27 mouse cellular contexts compared by ENCODE assay signal in the genomic region with DNA sequence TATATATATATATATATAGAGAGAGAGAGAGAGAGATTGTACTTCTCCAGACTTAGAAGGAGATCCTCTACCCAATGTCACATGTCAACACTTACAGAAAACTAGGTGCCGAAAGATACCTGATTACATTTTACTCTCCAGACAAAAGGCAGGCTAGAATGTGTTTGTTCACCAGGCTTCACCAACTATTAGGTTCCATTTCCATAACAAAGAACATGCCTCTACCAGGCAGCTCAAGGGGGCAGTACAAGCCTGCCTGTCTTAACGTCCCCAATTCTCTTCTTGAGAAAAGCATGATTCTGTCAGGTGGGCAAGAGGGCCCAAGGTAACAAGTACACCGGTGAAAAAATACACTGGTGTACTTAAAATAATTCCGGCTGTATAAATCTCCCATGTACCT.
"Had no signal": no experiment of that assay in that cellular context is flagged by ENCODE, and none has a peak within 500 bp of the region (broad histone marks: within the 10 kb centered on the region; RNA-seq: fewer than 3 reads in every experiment).

No protein-coding gene starts in this region.

- H3K4me1 ChIP-seq: hindbrain, embryonic 10.5 days; hindbrain, embryonic 12.5 days; intestine, embryonic 15.5 days; limb, embryonic 10.5 days; limb, embryonic 12.5 days; liver, embryonic 13.5 days had no signal

- H3K36me3 ChIP-seq: heart, embryonic 12.5 days; hindbrain, embryonic 10.5 days; hindbrain, embryonic 12.5 days; intestine, embryonic 15.5 days; limb, embryonic 10.5 days; limb, embryonic 12.5 days; liver, embryonic 13.5 days; liver, embryonic 15.5 days had no signal

- H3K9ac ChIP-seq: heart, embryonic 12.5 days; hindbrain, embryonic 12.5 days; hindbrain, embryonic 14.5 days; intestine, embryonic 15.5 days; limb, embryonic 12.5 days; liver, embryonic 13.5 days; liver, embryonic 15.5 days had no signal

- ATAC-seq: hindbrain, embryonic 16.5 days; inflammation-experienced regulatory T-cells, adult 6 months; intestine, embryonic 15.5 days; intestine, postnatal 0 days had no signal

- H3K27me3 ChIP-seq: hindbrain, embryonic 12.5 days; intestine, embryonic 15.5 days; liver, embryonic 13.5 days; liver, embryonic 15.5 days had no signal

- H3K4me2 ChIP-seq: heart, embryonic 12.5 days; hindbrain, embryonic 12.5 days; hindbrain, embryonic 14.5 days; intestine, embryonic 15.5 days; limb, embryonic 12.5 days; liver, embryonic 11.5 days; liver, embryonic 13.5 days; liver, embryonic 15.5 days had no signal

- DNase-seq: gastrocnemius, adult 2 months; gastrocnemius, postnatal 10 days; gastrocnemius, postnatal 25 days; heart, adult 2 months; heart, postnatal 10 days; heart, postnatal 4 days; kidney, adult 18-20 months; kidney, adult 8-10 months; kidney, postnatal 10 days; kidney, postnatal 25 days; kidney, postnatal 4 days; liver; liver, embryonic 13.5 days had no signal

- H3K4me3 ChIP-seq: gastrocnemius, adult 2 months; heart, adult 2 months; heart, embryonic 12.5 days; hindbrain, embryonic 10.5 days; hindbrain, embryonic 12.5 days; intestine, embryonic 15.5 days; layer of hippocampus, adult 2 months; left cerebral cortex, adult 2 months; limb, embryonic 10.5 days; limb, embryonic 12.5 days; liver, embryonic 13.5 days; liver, embryonic 15.5 days had no signal

- H3K9me3 ChIP-seq: heart, embryonic 12.5 days; hindbrain, embryonic 10.5 days; hindbrain, embryonic 12.5 days; intestine, embryonic 15.5 days; limb, embryonic 10.5 days; limb, embryonic 12.5 days; liver, embryonic 13.5 days; liver, embryonic 15.5 days had no signal

- H3K27ac ChIP-seq: gastrocnemius, adult 2 months; heart, adult 2 months; hindbrain, embryonic 10.5 days; hindbrain, embryonic 12.5 days; hindbrain, embryonic 14.5 days; intestine, embryonic 15.5 days; layer of hippocampus, adult 2 months; left cerebral cortex, adult 2 months; limb, embryonic 10.5 days; limb, embryonic 12.5 days; liver, embryonic 13.5 days; liver, embryonic 15.5 days had no signal
